1 mouse cellular context compared by ENCODE assay signal in the genomic region with DNA sequence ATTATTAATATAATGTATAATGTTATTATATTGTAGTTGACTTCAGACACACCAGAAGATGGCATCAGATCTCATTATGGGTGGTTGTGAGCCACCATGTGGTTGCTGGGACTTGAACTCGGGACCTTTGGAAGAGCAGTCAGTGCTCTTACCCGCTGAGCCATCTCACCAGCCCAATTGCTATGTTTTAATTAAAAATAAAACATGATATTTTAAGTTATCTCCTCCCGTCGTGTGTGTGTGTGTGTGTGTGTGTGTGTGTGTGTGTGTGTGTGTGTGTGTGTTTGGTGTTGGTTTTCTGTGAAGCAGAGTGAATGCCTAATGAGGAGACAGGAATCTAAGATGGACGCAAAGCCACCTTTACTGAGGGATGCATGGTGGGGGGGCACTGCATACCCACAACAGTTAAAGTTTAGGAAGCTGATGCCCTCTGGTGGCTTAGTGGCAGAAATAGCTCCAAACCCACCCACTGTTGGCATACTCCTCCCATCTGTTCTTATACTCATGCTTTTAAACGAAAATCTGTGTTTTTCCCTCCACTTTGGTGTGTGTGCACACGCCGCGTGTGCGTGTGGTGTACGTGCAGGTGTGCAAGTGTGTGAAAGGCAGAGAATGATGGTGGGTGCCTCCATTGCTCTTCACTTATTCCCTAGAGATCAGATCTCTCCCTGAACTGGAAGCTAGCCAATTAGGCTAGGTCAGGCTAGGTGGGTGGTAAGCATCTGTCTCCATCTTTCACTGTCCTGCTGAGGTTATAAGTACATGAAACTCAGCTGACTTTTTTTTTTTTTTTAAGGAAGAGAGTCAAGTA.
A peak's percentile ranks its signal among the peaks of the same experiment; 100 is the strongest.
TF ChIP-seq lines count a peak whose summit lies in the region.

No protein-coding gene starts in this region.

TF ChIP-seq in MEL, 35 proteins besides CTCF, POLR2A, EP300 and RAD21:
- TF ChIP-seq CHD1 (IDR thresholded peaks at IDR 0.05; ENCODE audit: low read depth, low read length) (no peak), MEF2A (IDR thresholded peaks at IDR 0.05; ENCODE audit: extremely low read depth, insufficient replicate concordance, low read depth, low read length, poor library complexity, severe bottlenecking) (no peak), UBTF (IDR thresholded peaks at IDR 0.05; ENCODE audit: borderline replicate concordance, insufficient read depth, low read depth, low read length) (no peak), GABPA (IDR thresholded peaks at IDR 0.05; ENCODE audit: low read depth, low read length) (no peak), SIN3A (IDR thresholded peaks at IDR 0.05; ENCODE audit: low read length) (peak; percentile 82), ZKSCAN1 (IDR thresholded peaks at IDR 0.05; ENCODE audit: low read depth, low read length) (no peak), MXI1 (IDR thresholded peaks at IDR 0.05; ENCODE audit: low read depth, low read length) (no peak), ZC3H11A (IDR thresholded peaks at IDR 0.05; ENCODE audit: low read depth, low read length) (peak; percentile 95), JUND (IDR thresholded peaks at IDR 0.05; ENCODE audit: low read depth, low read length) (no peak), MYB (IDR thresholded peaks at IDR 0.05; ENCODE audit: low read depth, low read length) (no peak), KAT2A (conservative IDR thresholded peaks at IDR 0.05; ENCODE audit: low read depth, low read length) (no peak), MYC (IDR thresholded peaks at IDR 0.05; ENCODE audit: low read depth, low read length) (0 out of 2 replicates have a peak, but pooled peaks have one; percentile 29), TCF12 (IDR thresholded peaks at IDR 0.05; ENCODE audit: low read depth, low read length) (no peak), USF2 (IDR thresholded peaks at IDR 0.05; ENCODE audit: borderline replicate concordance in 1 of 2, insufficient read depth in 1 of 2, low read depth in 1 of 2, low read length in 2 of 2) (no peak), ELF1 (IDR thresholded peaks at IDR 0.05; ENCODE audit: low read depth, low read length) (no peak), HCFC1 (IDR thresholded peaks at IDR 0.05; ENCODE audit: low read depth, low read length) (0 out of 2 replicates have a peak, but pooled peaks have one; percentile 19), BHLHE40 (IDR thresholded peaks at IDR 0.05; ENCODE audit: borderline replicate concordance, low read depth, low read length) (no peak), MAX (IDR thresholded peaks at IDR 0.05; ENCODE audit: low read length) (no peak), MAFK (IDR thresholded peaks at IDR 0.05; ENCODE audit: borderline replicate concordance, low read depth, low read length) (no peak), GATA1 (IDR thresholded peaks at IDR 0.05; ENCODE audit: low read depth, low read length) (no peak), CHD2 (IDR thresholded peaks at IDR 0.05; ENCODE audit: low read length) (no peak), MAZ (IDR thresholded peaks at IDR 0.05; ENCODE audit: low read depth, low read length) (peak; percentile 73; the same call in 1 of the 2 replicates), E2F4 (IDR thresholded peaks at IDR 0.05; ENCODE audit: borderline replicate concordance, low read depth, low read length) (no peak), USF1 (IDR thresholded peaks at IDR 0.05; ENCODE audit: low read depth, low read length) (no peak), RCOR1 (IDR thresholded peaks at IDR 0.05; ENCODE audit: low read depth, low read length) (no peak), TBP (IDR thresholded peaks at IDR 0.05; ENCODE audit: low read depth, low read length) (peak; percentile 93), NRF1 (IDR thresholded peaks at IDR 0.05; ENCODE audit: insufficient read depth, low read depth, low read length, poor library complexity, severe bottlenecking) (no peak), ZNF384 (IDR thresholded peaks at IDR 0.05; ENCODE audit: low read depth, low read length) (peak; percentile 72), SMC3 (IDR thresholded peaks at IDR 0.05; ENCODE audit: low read depth, low read length) (peak; percentile 98), ETS1 (IDR thresholded peaks at IDR 0.05; ENCODE audit: low read depth, low read length) (no peak), POLR2AphosphoS5 (IDR thresholded peaks at IDR 0.05; ENCODE audit: borderline replicate concordance, low read depth, low read length) (no peak), NELFE (IDR thresholded peaks at IDR 0.05; ENCODE audit: low read depth, low read length) (no peak), TAL1 (IDR thresholded peaks at IDR 0.05; ENCODE audit: low read length) (no peak), POLR2AphosphoS2 (IDR thresholded peaks at IDR 0.05; ENCODE audit: low read length) (no peak), ZMIZ1 (IDR thresholded peaks at IDR 0.05; ENCODE audit: low read depth, low read length) (no peak)
